Mouse (Mus musculus) right cerebral cortex, postnatal 36 days (tissue): ENCODE data around the gene Dock4.
A peak's percentile ranks its signal among the peaks of the same experiment; 100 is the strongest.

Source experiments
- DNase-seq, 2 experiments: peaks; one replicate each; pipeline ENCODE4 v3.0.0; 2022; ENCODE audit warnings: low spot score in 2 of 2, mixed read lengths in 1 of 2

Gene Dock4

GRCm38 (mm10) chr12:40655861-40656260, 210.1 kb downstream of the Dock4 start:
- no peak for DNase-seq

DNA sequence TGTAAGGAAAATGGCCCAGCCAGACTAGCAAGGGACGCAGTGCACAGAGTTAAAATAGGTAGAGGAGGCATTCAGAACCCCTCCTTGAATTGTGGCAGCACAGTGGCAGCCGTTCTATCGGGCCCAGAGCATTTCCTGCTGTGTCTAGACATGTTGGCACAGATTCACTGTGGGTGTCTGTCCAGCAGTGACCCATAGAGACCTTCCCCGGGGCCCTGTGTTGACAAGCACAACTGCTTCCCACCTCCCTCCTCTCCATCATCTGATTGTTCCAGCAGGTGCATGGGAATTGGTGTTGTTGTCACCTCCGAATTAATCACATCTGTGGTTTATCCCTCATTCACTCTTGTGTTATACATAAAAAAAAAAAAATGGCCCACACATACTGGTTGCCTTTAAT, 210.7 kb downstream of the Dock4 start:
- DNase-seq: peak; percentile 5 to 15

DNA sequence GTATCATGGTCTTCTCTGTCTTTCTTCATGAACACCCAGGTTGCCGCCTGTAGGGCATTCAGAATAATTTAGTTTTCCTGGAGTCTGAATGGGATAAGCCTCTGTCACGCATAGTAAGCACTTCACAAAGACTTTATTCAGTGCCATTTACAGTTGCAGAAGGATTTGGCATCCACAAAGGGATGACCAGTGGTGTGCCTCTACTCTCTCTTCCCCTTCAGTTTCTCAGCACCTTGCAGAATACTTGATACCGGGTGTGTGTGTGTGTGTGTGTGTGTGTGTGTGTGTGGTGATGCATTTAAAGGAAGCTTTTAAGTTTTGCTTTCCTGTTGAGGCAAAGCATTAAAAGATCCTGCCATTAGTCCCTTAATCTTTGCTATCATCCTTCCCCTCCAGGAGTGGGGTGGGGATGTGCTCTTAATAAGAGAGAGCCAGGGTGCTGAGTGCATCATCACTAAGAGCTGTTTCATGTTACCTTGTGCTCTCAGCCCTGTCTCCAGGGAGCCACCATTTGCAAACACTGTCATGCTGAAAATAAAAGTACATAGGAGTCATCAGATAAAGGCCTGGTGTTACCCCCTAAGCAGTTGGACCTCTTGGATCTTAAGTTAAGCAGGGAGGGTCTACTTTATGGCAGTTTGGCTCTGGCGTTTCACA, 211.6 kb downstream of the Dock4 start:
- DNase-seq: no peak

DNA sequence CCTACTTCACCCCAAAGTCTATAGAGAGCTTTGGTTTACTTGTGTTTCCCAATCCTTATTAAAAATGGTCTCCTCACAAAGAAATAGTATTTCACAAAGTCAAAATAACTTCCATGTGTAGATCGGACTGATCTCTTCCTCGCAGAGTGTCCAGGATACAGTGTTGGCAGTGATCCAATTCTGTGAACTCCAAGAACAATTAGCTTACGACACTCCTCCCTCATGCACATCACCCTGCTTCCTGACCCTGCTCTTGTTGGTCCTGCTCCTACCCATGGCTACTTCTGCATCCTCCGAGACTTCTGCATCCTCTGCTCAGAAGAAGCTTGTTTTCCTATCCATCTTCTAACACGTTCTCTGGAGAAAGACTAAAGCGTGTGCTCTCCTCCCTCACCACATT, 213.9 kb downstream of the Dock4 start:
- DNase-seq: no peak

DNA sequence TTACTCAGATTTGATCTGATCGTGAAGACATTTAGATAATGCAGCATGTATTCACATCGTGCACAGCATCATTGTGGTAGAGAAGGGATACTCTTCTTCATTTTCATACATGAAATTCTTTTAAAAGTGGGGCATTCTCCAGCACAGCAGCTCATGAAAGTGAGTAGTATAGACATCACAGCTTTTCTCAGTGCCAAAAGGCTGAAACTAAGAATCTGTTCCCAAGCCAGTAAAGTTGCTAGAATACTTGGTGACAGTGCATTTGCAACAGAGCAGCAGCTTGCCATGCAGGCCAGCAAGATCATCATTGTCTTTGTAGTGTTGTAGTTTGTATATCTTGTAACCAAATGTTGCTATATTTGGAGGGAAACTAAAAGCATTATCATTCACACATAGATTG, 223.7 kb downstream of the Dock4 start:
- no peak for DNase-seq

DNA sequence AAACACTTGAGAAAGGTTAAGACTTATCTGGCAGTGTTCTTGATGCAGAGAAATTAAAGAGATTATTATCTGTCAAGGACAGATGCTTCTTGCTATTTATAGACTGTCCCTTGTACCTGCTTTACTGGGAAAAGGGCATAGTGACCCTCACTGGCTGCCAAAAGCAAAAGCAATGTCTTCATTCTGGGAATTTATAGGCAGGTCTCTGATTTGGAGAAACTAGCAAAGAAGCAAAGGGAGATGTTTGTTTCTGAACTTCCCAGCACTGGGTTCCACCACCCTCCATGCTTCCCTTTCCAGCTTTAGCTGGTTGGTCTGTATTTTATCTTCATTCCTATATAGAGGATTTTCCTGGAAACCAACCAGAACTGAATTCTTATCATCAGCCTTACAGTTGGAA, 225.0 kb downstream of the Dock4 start:
- no peak for DNase-seq

- DNase-seq: no peak
Measured at GRCm38 (mm10) chr12:40679713-40680112, 234.0 kb downstream of the Dock4 start.

DNA sequence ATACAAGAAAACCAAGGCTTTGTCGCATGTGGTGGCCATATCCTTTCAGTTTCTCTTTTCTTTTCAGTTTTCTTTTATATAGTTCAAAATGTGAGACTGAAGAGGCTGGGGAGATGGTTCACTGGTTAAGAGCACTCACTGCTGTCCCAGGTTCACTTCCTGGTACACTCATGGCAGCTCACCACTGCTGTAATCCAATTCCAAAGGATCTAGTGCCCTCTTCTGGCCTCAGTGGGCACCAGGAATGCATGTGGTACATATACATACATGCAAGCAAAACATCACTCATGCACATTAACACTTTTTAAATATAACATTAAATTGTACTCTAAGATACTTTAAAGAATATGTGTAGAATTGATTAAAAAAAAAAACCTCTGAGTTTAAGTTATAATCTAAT, 234.8 kb downstream of the Dock4 start:
- DNase-seq: no peak

DNA sequence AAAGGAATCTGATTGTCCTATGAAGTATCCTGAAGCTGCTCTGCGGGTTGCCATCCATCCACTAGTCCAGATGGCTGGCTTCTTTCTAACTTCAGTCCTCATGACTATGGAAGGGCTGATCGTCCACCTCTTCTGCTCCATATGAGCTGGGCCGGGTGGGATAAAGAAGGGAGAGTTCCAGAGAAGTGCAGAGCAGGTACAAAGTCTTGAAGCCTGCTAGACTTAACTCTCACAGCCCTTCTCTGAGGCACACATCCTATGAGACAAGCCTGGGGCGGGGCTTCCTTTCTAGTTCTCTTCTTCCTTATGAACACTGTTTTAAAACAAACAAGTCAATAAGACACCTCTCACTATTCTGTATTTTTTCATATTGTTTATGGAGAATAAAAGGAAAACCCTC, 245.7 kb downstream of the Dock4 start:
- no peak for DNase-seq

- no peak for DNase-seq
Measured at GRCm38 (mm10) chr12:40694082-40694721, 248.4 kb downstream of the Dock4 start.

DNA sequence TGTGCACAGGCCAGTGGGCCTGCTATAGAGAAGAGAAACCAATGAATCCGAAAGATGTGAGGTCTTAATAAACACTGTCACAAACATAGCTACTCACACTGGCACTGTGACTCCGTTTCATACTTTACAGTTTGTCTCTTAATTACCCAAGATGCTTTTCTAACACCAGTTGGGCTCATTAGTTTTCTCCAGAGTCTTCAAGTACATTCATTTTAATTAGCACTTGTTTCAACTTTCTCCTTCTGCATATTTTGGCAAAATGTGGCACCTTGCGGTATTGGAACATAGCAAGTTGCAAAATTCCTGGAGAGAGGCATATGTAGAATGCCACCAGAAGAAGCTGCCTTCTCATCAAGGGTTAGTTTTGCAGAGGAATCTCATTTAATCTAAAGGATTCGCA, 252.6 kb downstream of the Dock4 start:
- DNase-seq: no peak

GRCm38 (mm10) chr12:40702233-40702792, 256.6 kb downstream of the Dock4 start:
- DNase-seq: no peak

DNA sequence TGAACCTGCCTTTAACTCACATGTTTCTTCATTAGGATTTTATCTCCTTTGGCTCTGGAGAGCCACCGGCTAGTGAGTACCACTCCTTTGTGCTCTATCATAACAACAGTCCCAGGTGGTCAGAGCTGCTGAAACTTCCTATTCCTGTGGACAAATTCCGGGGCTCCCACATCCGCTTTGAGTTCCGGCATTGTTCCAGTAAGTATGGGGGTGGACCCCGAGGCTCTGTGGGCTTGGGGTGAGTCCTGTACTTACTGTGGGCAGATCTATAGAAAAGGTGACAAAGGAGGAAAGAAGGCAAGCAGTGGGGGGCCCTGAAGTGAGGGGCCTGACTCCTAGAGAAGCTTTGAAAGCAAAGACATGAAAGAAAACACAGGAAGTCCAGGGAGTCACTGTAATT, 258.5 kb downstream of the Dock4 start:
- DNase-seq: no peak

GRCm38 (mm10) chr12:40707108-40707507, 261.4 kb downstream of the Dock4 start:
- no peak for DNase-seq

DNA sequence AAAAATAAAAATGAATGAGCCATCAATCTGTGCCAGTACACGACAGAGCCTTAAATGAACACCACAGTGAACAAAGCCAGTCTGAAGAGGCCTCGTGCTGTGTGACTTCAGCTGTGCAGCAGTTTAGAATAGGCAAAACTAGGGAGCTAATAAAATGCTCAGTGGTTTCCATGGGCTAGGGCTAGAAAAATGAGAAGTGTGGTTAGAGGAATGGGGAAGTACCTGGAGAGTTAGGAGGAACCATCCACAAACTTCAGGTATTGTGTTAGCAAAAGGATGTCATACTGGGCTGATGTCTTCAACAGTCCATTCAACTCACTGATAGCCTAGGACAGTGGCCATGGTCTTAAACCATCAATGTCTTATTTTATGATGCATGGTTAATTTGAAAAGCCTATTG, 263.3 kb downstream of the Dock4 start:
- DNase-seq: no peak

- DNase-seq: no peak
Measured at GRCm38 (mm10) chr12:40712235-40712634, 266.5 kb downstream of the Dock4 start.

GRCm38 (mm10) chr12:40714288-40714687, 268.5 kb downstream of the Dock4 start:
- no peak for DNase-seq

GRCm38 (mm10) chr12:40715174-40715573, 269.4 kb downstream of the Dock4 start:
- no peak for DNase-seq

- no peak for DNase-seq
Measured at GRCm38 (mm10) chr12:40728373-40728772, 282.6 kb downstream of the Dock4 start.

DNA sequence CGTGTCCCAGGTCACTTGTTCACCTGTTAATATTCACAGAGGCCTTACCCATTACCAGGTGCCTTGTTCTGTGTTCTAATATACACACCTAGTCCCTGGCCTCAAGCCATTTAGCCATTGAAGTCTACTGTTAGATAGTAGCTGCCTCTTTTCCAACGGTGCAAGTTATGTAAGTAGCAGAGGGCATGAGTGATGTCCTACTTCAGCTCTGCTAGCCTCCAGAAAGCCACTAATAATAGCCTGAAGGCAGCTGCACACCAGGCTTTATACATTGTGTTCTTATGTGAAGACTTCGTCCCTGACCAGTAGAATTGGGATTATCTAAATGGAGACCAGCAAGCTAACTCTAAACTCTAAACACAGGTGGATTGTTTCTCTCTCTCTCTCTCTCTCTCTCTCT, 285.0 kb downstream of the Dock4 start:
- DNase-seq: no peak

DNA sequence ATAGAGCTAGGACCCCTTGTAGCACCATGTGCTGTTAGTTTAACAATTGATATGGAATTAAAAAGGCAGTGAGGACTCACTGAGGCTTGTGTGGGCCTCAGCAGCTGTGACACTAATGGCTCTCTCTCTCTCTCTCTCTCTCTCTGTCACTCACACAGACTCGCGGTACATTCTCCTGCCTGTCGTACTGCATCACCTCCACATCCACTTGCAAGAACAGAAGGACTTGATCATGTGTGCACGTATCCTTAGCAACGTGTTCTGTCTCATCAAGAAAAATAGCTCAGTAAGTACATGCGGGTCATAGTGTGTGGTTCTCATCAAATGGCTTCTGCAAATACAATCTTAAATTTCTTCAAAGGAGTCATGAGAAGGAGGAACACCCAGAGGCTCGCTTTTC, 299.7 kb downstream of the Dock4 start:
- no peak for DNase-seq

DNA sequence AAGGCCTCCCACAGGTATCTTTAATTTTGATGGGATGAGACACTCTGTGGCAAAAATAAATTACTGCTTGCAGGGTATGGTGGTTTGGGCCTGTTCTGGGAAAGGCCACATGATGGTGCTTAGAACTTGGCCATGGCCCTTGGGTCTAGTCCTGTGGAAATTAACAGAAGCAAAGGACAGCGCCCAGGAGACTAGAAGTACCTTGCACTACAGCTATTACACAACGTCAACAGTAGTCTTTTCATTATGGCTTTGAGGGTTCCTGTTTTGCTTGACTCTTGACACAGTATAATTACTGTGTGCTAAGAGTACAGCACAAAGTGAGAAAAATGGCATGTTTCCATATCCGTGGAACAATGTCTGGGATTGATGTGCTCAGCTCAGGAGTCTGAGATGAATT, 300.3 kb downstream of the Dock4 start:
- no peak for DNase-seq

DNA sequence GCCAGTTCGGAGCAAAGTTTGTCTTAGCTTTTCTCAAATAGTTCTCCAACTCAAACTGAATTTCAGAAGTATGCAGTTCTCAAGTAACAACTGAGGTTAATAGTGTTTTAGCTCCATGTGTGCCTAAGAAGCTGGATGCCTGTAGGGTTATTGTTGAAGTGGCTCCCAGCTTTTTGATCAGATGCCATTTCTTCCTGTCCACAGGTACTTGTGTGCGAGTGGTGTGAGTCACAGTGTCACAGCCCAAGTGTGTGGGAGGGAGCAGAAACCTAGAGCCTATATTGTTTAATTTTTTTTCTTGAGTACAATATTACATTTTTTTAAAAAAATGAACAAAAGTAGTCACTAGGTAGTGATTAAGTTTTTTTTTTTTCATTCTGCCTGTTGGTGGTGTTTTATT, 313.5 kb downstream of the Dock4 start:
- DNase-seq: no peak
